Mouse (Mus musculus) lung, postnatal 0 days (tissue): ENCODE data around the gene Rftn1.

Experiments
- CTCF ChIP-seq: IDR thresholded peaks from 2 replicates; pipeline ENCODE4 v1.5.1; 2016; ENCODE audit warnings: antibody characterized with exemption, mild to moderate bottlenecking
- EP300 ChIP-seq: IDR thresholded peaks from 2 replicates; pipeline ENCODE4 v1.6.1; 2016; ENCODE audit warnings: antibody characterized with exemption, mild to moderate bottlenecking, control low read depth

DNA sequence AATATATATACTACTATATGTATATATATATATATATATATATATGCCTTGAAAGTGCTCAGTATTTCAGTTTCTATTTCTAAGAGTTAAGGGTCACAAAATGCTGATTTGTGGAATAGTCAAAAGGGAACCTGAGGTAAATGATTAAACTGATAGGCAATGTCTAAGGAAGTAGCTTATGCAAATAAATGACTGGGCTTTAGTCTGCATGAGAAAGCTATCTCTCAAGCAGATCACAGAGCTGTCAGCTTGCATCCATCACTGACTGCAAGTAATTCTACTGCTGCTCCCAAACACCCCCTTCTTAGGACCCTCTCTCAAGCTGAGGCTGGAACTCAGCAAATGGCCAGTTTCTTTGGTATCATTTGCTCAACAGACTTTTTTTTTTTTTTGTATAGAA, 219.4 kb downstream of the Rftn1 start:
- no peak for TF ChIP-seq CTCF
- TF ChIP-seq EP300: no peak
